Mouse (Mus musculus): ENCODE measurements around the gene Stk35.
"Not testable (repeated sequence)": the region's sequence is repeated elsewhere in the genome, so short reads cannot be mapped to it uniquely, and the experiment has no call there.

Gene Stk35

GRCm38 (mm10) chr2:129834881-129835280 lies 34.6 kb downstream of the Stk35 start:
- ATAC-seq (ENCODE audit: low TSS enrichment), result no peak

GRCm38 (mm10) chr2:129836921-129837320 lies 36.6 kb downstream of the Stk35 start:
- ATAC-seq (ENCODE audit: low TSS enrichment), result no peak

- no peak for ATAC-seq (ENCODE audit: low TSS enrichment)
These were observed 38.0 kb downstream of the Stk35 start for GRCm38 (mm10) chr2:129838321-129838720.

- ATAC-seq (ENCODE audit: low TSS enrichment), result no peak
These were observed 45.5 kb downstream of the Stk35 start for GRCm38 (mm10) chr2:129845826-129846225.

- ATAC-seq (ENCODE audit: low TSS enrichment), result no peak
These were observed 46.2 kb downstream of the Stk35 start for GRCm38 (mm10) chr2:129846501-129846900.

GRCm38 (mm10) chr2:129849078-129849477 lies 48.8 kb downstream of the Stk35 start:
- ATAC-seq (ENCODE audit: low TSS enrichment), result not testable (repeated sequence)

GRCm38 (mm10) chr2:129851512-129851911 lies 51.2 kb downstream of the Stk35 start:
- ATAC-seq (ENCODE audit: low TSS enrichment), result peak; percentile 78

GRCm38 (mm10) chr2:129863256-129863655 lies 62.9 kb downstream of the Stk35 start:
- no peak for ATAC-seq (ENCODE audit: low TSS enrichment)

- peak; percentile 84 for ATAC-seq (ENCODE audit: low TSS enrichment)
These were observed 64.6 kb downstream of the Stk35 start for GRCm38 (mm10) chr2:129864958-129865357.

GRCm38 (mm10) chr2:129869151-129869550 lies 68.8 kb downstream of the Stk35 start:
- no peak for ATAC-seq (ENCODE audit: low TSS enrichment)

- no peak for ATAC-seq (ENCODE audit: low TSS enrichment)
These were observed 70.9 kb downstream of the Stk35 start for GRCm38 (mm10) chr2:129871246-129871645.

- ATAC-seq (ENCODE audit: low TSS enrichment), result no peak
These were observed 71.8 kb downstream of the Stk35 start for GRCm38 (mm10) chr2:129872071-129872470.

GRCm38 (mm10) chr2:129873489-129873888 lies 73.2 kb downstream of the Stk35 start:
- peak; percentile 78 for ATAC-seq (ENCODE audit: low TSS enrichment)

GRCm38 (mm10) chr2:129874084-129874483 lies 73.8 kb downstream of the Stk35 start:
- ATAC-seq (ENCODE audit: low TSS enrichment), result peak; percentile 17; the same call in 1 of the 2 replicates

- peak; percentile 49 for ATAC-seq (ENCODE audit: low TSS enrichment)
These were observed 74.3 kb downstream of the Stk35 start for GRCm38 (mm10) chr2:129874509-129875095.

GRCm38 (mm10) chr2:129876935-129877334 lies 76.6 kb downstream of the Stk35 start:
- ATAC-seq (ENCODE audit: low TSS enrichment), result no peak

- peak; percentile 89 for ATAC-seq (ENCODE audit: low TSS enrichment)
These were observed 79.5 kb downstream of the Stk35 start for GRCm38 (mm10) chr2:129879817-129880216.

- ATAC-seq (ENCODE audit: low TSS enrichment), result no peak
These were observed 79.9 kb downstream of the Stk35 start for GRCm38 (mm10) chr2:129880226-129880625.

GRCm38 (mm10) chr2:129881886-129882285 lies 81.6 kb downstream of the Stk35 start:
- no peak for ATAC-seq (ENCODE audit: low TSS enrichment)

Measured in frontal cortex, adult (tissue).